Mouse (Mus musculus) CH12.LX (cell line): ENCODE measurements at regions not wholly inside any gene's neighbourhood (a gene's known extent, or its start where the extent isn't known, plus 50 kb on each side); places are given as distances from the start of the nearest gene placed in this dataset.

ENCODE experiments used
- CTCF ChIP-seq, 2 experiments: IDR thresholded peaks in 1 of 2; conservative IDR thresholded peaks in 1 of 2; 2 replicates each; pipeline ENCODE4 v1.5.1; 2011 to 2012; ENCODE audit warnings: low read depth in 2 of 2, low read length in 2 of 2, improper control_type of control experiment in 1 of 2, inconsistent platforms in 1 of 2, mild to moderate bottlenecking in 1 of 2, moderate library complexity in 1 of 2
- E2F4 ChIP-seq: IDR thresholded peaks from 2 replicates; pipeline ENCODE4 v1.6.1; 2011; ENCODE audit warnings: low read depth, low read length, improper control_type of control experiment; ENCODE audit not compliant: insufficient replicate concordance
- ELF1 ChIP-seq: IDR thresholded peaks from 2 replicates; pipeline ENCODE4 v1.6.1; 2014; ENCODE audit warnings: low read depth, mild to moderate bottlenecking, inconsistent platforms, low read length, improper control_type of control experiment
- EP300 ChIP-seq: IDR thresholded peaks from 2 replicates; pipeline ENCODE4 v1.6.1; 2011; ENCODE audit warnings: low read length, improper control_type of control experiment
- MAX ChIP-seq: IDR thresholded peaks from 2 replicates; pipeline ENCODE4 v1.6.1; 2011; ENCODE audit warnings: low read length, improper control_type of control experiment
- POLR2A ChIP-seq: IDR thresholded peaks from 2 replicates; pipeline ENCODE4 v1.6.1; 2011; ENCODE audit warnings: low read depth, mild to moderate bottlenecking, improper control_type of control experiment, low read length
- POLR2AphosphoS2 ChIP-seq: IDR thresholded peaks from 2 replicates; pipeline ENCODE4 v1.6.1; 2011; ENCODE audit warnings: low read depth, low read length, improper control_type of control experiment
- TCF12 ChIP-seq: IDR thresholded peaks from 2 replicates; pipeline ENCODE4 v1.6.1; 2014; ENCODE audit warnings: low read depth, mild to moderate bottlenecking, inconsistent platforms, low read length, improper control_type of control experiment
- USF1 ChIP-seq: IDR thresholded peaks from 2 replicates; pipeline ENCODE4 v1.6.1; 2014; ENCODE audit warnings: low read depth, mild to moderate bottlenecking, inconsistent platforms, low read length, improper control_type of control experiment
- ZNF384 ChIP-seq: IDR thresholded peaks from 2 replicates; pipeline ENCODE4 v1.6.1; 2012; ENCODE audit warnings: low read depth, low read length, improper control_type of control experiment, inconsistent platforms

GRCm38 (mm10) chr10:119135489-119135924, 104.3 kb downstream of the Cand1 start:
- no peak for TF ChIP-seq USF1
- no peak for TF ChIP-seq POLR2A
- TF ChIP-seq CTCF (conservative IDR thresholded peaks at IDR 0.05 in 1 of 2, IDR thresholded peaks at IDR 0.05 in 1 of 2; ENCODE audit: low read depth in 2 of 2, low read length in 2 of 2): no peak
- no peak for TF ChIP-seq ELF1
- TF ChIP-seq POLR2AphosphoS2: no peak
- no peak for TF ChIP-seq MAX
- TF ChIP-seq E2F4: no peak
- no peak for TF ChIP-seq TCF12
- no peak for TF ChIP-seq EP300
- TF ChIP-seq ZNF384: no peak
